Mouse (Mus musculus) spleen, adult 2 months (tissue): ENCODE measurements around the gene Mtfr2.

Experiments
- CTCF ChIP-seq: fragments of 200-500 bp; IDR thresholded peaks from 2 replicates; pipeline ENCODE4 v1.5.1; 2011; ENCODE audit warnings: mild to moderate bottlenecking, inconsistent platforms; ENCODE audit not compliant: insufficient read depth, insufficient read length, insufficient replicate concordance; ENCODE audit errors: extremely low read depth
- POLR2A ChIP-seq: fragments of 200-500 bp; IDR thresholded peaks from 2 replicates; pipeline ENCODE4 v1.6.1; 2011; ENCODE audit warnings: low read depth, low read length, inconsistent platforms

- TF ChIP-seq POLR2A (no peak), CTCF (no peak)
Measured at GRCm38 (mm10) chr10:20298152-20298920, 49.2 kb upstream of the Mtfr2 start.
